Mouse (Mus musculus): ENCODE measurements around the gene Zbtb11. TPM values are rescaled to one million over a fixed set of nuclear protein-coding genes. Genes with fewer than 3 reads are reported as not detected.
"Not testable (repeated sequence)": the region's sequence is repeated elsewhere in the genome, so short reads cannot be mapped to it uniquely, and the experiment has no call there.

The Zbtb11 gene
- 22.4 and 25.1 TPM in 2 replicates for polyA plus RNA-seq (2015; fragmentation: Nextera tagmentation; extraction: Ambion mirVana)

DNA sequence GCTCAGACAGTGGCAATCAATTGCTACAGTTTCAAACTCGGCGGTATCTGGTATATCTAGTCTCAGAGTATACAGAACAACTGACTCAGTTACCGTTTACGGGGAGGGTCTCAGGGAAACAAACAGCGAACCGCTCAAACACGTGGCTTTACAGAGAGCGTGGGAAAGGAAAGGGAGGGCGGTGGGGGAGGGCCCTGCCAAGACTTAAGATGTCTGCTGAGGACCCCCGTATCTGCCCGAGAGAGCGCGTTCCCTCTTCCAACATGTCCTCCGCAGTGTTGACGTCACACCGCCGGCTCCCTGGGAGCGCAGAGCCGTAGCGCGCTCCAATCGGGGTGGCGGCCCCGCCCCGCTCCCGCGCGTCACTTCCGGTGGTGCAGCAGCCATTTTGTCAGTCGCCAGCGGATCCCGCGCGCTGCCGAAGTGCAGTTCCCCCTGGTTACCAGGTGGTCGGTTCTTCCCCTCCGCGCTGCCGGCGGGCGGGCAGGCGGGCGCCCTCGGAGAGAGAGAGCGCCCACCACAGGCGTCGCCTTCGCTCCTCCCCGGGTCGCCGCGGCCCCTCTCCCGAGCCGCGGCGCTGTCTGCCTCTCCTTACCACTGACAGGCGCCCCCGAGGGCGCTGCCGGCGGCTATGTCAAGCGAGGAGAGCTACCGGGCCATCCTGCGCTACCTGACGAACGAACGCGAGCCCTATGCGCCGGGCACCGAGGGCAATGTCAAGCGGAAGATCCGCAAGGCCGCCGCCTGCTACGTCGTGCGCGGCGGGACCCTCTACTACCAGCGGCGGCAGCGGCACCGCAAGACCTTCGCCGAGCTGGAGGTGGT, at the start of gene Zbtb11:
TSS of gene Zbtb11 (plus strand) at position 453 of the 825 bp plus-strand sequence.
- H3K4me2 ChIP-seq (ENCODE audit: low read length) = peak within 1 kb of the TSS; percentile 93
- peak within 1 kb of the TSS; percentile 80 for H3K9ac ChIP-seq (replicated peaks; ENCODE audit: low read depth, low read length)
- no peaks in the 10 kb centered on the region for H3K9me3 ChIP-seq (ENCODE audit: control insufficient read depth, low read length)
- peaks cover 19% of the 10 kb centered on the region for H3K36me3 ChIP-seq (ENCODE audit: control insufficient read depth, insufficient read depth)
- H3K4me3 ChIP-seq (replicated peaks; ENCODE audit: low read length) = peak within 1 kb of the TSS; percentile 75
- H3K27ac ChIP-seq (ENCODE audit: low read length) = peak within 1 kb of the TSS; percentile 85
- peaks cover 20% of the 10 kb centered on the region for H3K4me1 ChIP-seq (replicated peaks; ENCODE audit: control insufficient read depth, insufficient read depth, low read length)
- no peaks in the 10 kb centered on the region for H3K27me3 ChIP-seq (replicated peaks; ENCODE audit: control insufficient read depth, insufficient read depth, low read length)
- WGBS = under 1% methylated on average over 76 of the region's 86 CpGs
- peak; percentile 98 for ATAC-seq

DNA sequence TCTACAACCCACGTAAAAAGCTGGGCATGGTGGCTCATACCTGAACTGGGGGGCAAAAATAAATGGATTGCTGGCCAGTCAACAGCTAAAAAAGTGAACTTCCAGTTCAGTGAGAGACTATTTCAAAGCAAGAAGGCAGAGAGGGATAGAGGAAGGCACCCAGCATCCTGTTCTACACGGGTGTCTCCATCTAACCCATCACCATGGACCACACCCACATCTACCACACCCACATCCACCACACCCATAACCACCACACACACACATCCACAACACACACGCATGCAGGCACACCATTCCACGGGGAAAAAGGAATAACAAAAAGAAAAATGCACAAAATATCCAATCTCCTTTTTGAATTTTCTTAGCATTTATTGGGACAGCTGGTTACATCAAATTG, 49.7 kb upstream of the Zbtb11 start:
- Histone ChIP-seq H3K9me3 (ENCODE audit: control insufficient read depth, low read length) (no peaks in the 10 kb centered on the region), H3K36me3 (ENCODE audit: control insufficient read depth, insufficient read depth) (peaks cover 26% of the 10 kb centered on the region), H3K27ac (ENCODE audit: low read length) (no peak overlapping the region), H3K4me2 (ENCODE audit: low read length) (no peak overlapping the region), H3K4me3 (replicated peaks; ENCODE audit: low read length) (no peak overlapping the region), H3K4me1 (replicated peaks; ENCODE audit: control insufficient read depth, insufficient read depth, low read length) (no peaks in the 10 kb centered on the region), H3K9ac (replicated peaks; ENCODE audit: low read depth, low read length) (no peak overlapping the region), H3K27me3 (replicated peaks; ENCODE audit: control insufficient read depth, insufficient read depth, low read length) (no peaks in the 10 kb centered on the region)
- no peak for ATAC-seq
- WGBS = 95% methylated on average over 4 of the region's 4 CpGs

DNA sequence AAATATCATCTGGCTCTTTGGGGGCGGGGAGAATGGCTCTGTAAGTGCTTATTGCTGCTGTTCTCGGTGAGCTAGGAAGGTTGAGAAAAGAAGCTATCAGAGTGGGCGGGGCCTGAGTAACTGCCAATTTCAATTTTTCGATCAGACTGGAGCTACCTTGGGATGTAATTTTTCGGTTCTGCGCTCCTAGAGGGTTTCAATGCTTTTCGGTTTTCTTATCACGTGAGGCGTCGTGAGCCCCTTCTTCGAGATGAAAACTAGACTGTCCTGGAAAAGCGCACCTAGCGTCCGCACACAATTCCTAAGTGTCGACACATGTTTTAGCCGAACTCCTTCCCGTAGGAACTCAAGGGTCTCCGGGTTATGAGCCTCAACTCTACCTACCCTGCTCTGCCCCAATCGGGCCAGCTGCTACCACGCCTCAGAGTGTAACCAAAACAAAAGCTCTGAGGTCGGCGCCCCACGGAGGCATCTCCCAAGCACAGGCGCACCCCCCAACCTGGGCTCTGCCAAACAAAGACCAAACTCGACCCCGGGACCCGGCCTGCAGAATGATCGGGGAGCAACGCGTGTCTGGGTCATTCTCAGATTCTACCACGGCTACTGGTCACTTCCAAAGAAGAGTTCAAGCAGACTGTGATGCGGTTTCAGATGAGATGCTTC, 39.9 kb upstream of the Zbtb11 start:
- H3K27ac ChIP-seq (ENCODE audit: low read length) = peak overlapping the region; percentile 72
- H3K9me3 ChIP-seq (ENCODE audit: control insufficient read depth, low read length) = no peaks in the 10 kb centered on the region
- peak overlapping the region; percentile 78 for H3K9ac ChIP-seq (replicated peaks; ENCODE audit: low read depth, low read length)
- H3K36me3 ChIP-seq (ENCODE audit: control insufficient read depth, insufficient read depth) = no peaks in the 10 kb centered on the region
- H3K4me2 ChIP-seq (ENCODE audit: low read length) = peak overlapping the region; percentile 72
- no peaks in the 10 kb centered on the region for H3K27me3 ChIP-seq (replicated peaks; ENCODE audit: control insufficient read depth, insufficient read depth, low read length)
- peaks cover 6% of the 10 kb centered on the region; the same call in 1 of the 2 replicates for H3K4me1 ChIP-seq (replicated peaks; ENCODE audit: control insufficient read depth, insufficient read depth, low read length)
- peak overlapping the region; percentile 61 for H3K4me3 ChIP-seq (replicated peaks; ENCODE audit: low read length)
- ATAC-seq = peak; percentile 34
- WGBS = under 1% methylated on average over 32 of the region's 32 CpGs

DNA sequence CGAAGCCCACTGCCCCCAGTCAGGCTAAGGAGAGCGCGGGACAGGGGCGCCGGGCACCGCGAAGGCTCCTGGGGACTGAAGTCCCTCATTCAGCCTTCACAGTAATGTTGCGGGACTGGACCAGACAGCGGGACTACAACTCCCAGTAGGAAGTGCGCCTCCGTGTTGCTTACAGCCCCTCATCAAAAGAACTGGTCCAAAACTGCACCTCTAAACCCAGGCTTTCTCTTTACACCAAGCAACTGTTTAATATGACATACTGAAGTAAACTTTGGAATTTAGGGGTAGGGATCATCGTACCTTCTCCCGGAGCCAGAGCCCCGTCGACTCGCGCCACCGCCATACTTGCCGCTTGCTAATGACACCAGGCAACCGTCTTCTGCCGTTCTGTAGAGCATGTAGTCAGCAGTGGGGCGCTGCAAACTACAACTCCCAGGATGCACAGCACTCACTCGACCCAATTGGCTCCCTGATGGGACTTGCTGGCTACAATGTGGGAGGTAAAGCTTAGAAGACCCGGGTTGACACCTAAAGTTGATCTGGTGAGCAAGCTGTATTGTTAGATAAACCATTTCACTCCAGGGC, 39.1 kb upstream of the Zbtb11 start, which contains the start of gene Cep97:
TSS of gene Cep97 (minus strand) at position 403 of the 585 bp plus-strand sequence.
- Histone ChIP-seq H3K9me3 (ENCODE audit: control insufficient read depth, low read length) (no peaks in the 10 kb centered on the region), H3K4me3 (replicated peaks; ENCODE audit: low read length) (peak within 1 kb of the TSS; percentile 61), H3K36me3 (ENCODE audit: control insufficient read depth, insufficient read depth) (no peaks in the 10 kb centered on the region), H3K9ac (replicated peaks; ENCODE audit: low read depth, low read length) (peak within 1 kb of the TSS; percentile 78), H3K4me1 (replicated peaks; ENCODE audit: control insufficient read depth, insufficient read depth, low read length) (peaks cover 6% of the 10 kb centered on the region; the same call in 1 of the 2 replicates), H3K4me2 (ENCODE audit: low read length) (peak within 1 kb of the TSS; percentile 72), H3K27me3 (replicated peaks; ENCODE audit: control insufficient read depth, insufficient read depth, low read length) (no peaks in the 10 kb centered on the region), H3K27ac (ENCODE audit: low read length) (peak within 1 kb of the TSS; percentile 72)
- 0% methylated on average over 24 of the region's 24 CpGs for WGBS
- ATAC-seq = peak; percentile 99

DNA sequence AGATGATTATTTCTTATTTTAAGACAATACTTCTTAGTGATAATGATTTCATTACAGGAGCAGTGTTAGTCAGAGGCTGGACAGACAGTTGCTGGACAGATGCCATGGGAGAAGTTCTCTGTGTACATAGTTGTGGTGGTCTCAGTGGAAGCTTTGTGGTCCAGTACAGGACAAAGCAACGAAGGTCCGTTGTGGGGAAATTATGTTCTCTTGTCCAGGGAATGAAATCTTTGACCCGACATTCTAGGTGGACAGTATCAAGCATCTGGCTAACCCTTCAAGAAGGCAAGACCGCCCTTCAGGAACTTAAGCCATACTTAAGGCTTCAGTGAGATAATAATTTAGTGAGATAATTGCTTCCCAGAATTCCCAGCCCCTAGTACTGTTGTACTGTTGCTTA, 34.9 kb upstream of the Zbtb11 start:
- Histone ChIP-seq H3K4me3 (replicated peaks; ENCODE audit: low read length) (no peak overlapping the region), H3K4me1 (replicated peaks; ENCODE audit: control insufficient read depth, insufficient read depth, low read length) (peaks cover 2% of the 10 kb centered on the region; the same call in 1 of the 2 replicates), H3K4me2 (ENCODE audit: low read length) (no peak overlapping the region), H3K9me3 (ENCODE audit: control insufficient read depth, low read length) (no peaks in the 10 kb centered on the region), H3K9ac (replicated peaks; ENCODE audit: low read depth, low read length) (no peak overlapping the region), H3K27ac (ENCODE audit: low read length) (no peak overlapping the region), H3K27me3 (replicated peaks; ENCODE audit: control insufficient read depth, insufficient read depth, low read length) (no peaks in the 10 kb centered on the region), H3K36me3 (ENCODE audit: control insufficient read depth, insufficient read depth) (no peaks in the 10 kb centered on the region)
- no peak for ATAC-seq
- WGBS = 83% methylated on average over 4 of the region's 4 CpGs

DNA sequence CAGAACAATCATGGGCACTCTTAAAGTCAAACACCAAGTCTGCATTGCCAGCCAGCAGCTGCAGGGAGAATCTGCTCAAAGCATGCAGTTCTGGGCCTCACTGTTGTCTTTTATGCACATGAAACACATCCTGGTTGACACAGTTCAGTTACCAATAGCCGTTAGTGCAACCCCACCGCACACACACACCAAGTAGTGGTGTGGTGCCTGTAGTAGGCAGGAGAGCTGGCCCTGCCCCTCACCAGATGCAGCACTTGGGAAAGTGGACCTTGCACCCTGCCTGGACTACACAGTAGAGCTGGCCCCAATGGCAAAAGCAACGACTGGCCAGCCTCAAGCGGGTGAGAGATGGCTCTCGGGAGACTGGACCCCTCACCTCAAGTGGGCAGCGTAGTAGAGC, 34.0 kb upstream of the Zbtb11 start:
- Histone ChIP-seq H3K27ac (ENCODE audit: low read length) (no peak overlapping the region), H3K4me3 (replicated peaks; ENCODE audit: low read length) (no peak overlapping the region), H3K4me2 (ENCODE audit: low read length) (no peak overlapping the region), H3K36me3 (ENCODE audit: control insufficient read depth, insufficient read depth) (no peaks in the 10 kb centered on the region), H3K9ac (replicated peaks; ENCODE audit: low read depth, low read length) (no peak overlapping the region), H3K27me3 (replicated peaks; ENCODE audit: control insufficient read depth, insufficient read depth, low read length) (no peaks in the 10 kb centered on the region), H3K9me3 (ENCODE audit: control insufficient read depth, low read length) (no peaks in the 10 kb centered on the region), H3K4me1 (replicated peaks; ENCODE audit: control insufficient read depth, insufficient read depth, low read length) (peaks cover 2% of the 10 kb centered on the region; the same call in 1 of the 2 replicates)
- 80% methylated on average over 6 of the region's 6 CpGs for WGBS
- ATAC-seq = no peak

DNA sequence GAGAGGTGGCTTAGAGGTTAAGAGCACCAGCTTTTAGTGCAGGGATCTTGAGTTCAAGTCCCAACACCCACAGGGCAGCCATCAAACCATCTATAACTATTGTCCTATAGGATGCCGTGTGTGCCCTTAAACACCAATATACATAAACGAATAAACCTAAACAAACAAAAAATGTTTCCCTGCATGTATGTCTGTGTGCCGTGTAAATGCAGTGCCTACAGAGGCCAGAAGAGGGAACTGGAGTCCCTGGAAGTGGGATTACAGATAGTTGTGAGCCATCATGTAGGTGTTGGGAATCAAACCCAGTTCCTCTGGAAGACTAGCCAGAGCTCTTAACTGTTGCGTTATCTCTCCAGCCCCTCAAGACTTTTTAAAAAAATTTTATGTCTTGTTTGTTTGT, 32.9 kb upstream of the Zbtb11 start:
- H3K9me3 ChIP-seq (ENCODE audit: control insufficient read depth, low read length) = no peaks in the 10 kb centered on the region
- ATAC-seq = no peak
- H3K9ac ChIP-seq (replicated peaks; ENCODE audit: low read depth, low read length) = no peak overlapping the region
- H3K4me3 ChIP-seq (replicated peaks; ENCODE audit: low read length) = no peak overlapping the region
- 94% methylated on average over 4 of the region's 4 CpGs for WGBS
- H3K27me3 ChIP-seq (replicated peaks; ENCODE audit: control insufficient read depth, insufficient read depth, low read length) = no peaks in the 10 kb centered on the region
- H3K4me1 ChIP-seq (replicated peaks; ENCODE audit: control insufficient read depth, insufficient read depth, low read length) = no peaks in the 10 kb centered on the region
- H3K27ac ChIP-seq (ENCODE audit: low read length) = no peak overlapping the region
- no peak overlapping the region for H3K4me2 ChIP-seq (ENCODE audit: low read length)
- no peaks in the 10 kb centered on the region for H3K36me3 ChIP-seq (ENCODE audit: control insufficient read depth, insufficient read depth)

DNA sequence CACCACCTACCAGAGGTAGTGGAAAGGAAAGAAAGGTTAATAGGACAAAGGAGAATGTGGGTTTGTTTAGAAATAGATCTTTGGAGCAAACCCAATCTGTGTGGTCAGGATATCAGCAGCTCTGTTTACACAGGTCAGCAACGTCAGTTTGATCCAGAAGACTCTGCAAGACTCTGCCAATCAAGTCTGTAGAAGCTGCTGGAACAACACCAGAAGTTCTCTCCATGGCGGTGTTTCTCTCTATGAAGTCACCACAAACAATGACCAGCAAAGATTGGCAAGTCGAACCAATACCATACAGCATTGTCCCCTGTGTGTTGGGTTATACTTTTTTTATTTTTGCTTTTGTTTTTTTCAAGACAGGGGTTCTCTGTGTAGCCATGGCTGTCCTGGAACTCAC, 26.4 kb upstream of the Zbtb11 start:
- no peak overlapping the region for H3K4me2 ChIP-seq (ENCODE audit: low read length)
- no peak for ATAC-seq
- 80% methylated on average over 3 of the region's 3 CpGs for WGBS
- no peaks in the 10 kb centered on the region for H3K9me3 ChIP-seq (ENCODE audit: control insufficient read depth, low read length)
- no peaks in the 10 kb centered on the region for H3K27me3 ChIP-seq (replicated peaks; ENCODE audit: control insufficient read depth, insufficient read depth, low read length)
- no peak overlapping the region for H3K27ac ChIP-seq (ENCODE audit: low read length)
- no peaks in the 10 kb centered on the region for H3K4me1 ChIP-seq (replicated peaks; ENCODE audit: control insufficient read depth, insufficient read depth, low read length)
- no peaks in the 10 kb centered on the region for H3K36me3 ChIP-seq (ENCODE audit: control insufficient read depth, insufficient read depth)
- H3K9ac ChIP-seq (replicated peaks; ENCODE audit: low read depth, low read length) = no peak overlapping the region
- H3K4me3 ChIP-seq (replicated peaks; ENCODE audit: low read length) = no peak overlapping the region

DNA sequence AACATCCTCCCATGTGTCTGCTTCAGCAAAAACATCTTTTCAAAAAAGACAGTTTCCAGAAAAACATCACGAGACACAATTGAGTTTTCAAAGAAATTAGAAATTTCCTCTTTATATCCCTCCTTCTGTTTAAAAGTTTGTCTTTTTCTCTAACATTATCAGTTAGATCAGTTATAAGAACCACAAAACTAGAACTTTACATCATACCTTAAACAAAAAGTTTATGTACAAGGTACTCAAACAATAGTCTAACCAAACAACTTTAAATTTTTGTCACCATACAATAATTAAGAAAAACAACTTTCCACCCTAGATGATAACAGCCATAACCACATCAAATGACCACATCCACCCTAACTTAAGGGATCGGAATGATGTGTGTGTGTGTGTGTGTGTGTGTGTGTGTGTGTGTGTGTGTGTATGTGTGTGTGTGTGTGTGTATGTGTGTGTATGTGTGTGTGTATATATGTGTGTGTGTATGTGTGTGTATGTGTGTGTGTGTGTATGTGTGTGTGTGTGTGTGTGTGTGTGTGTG, 25.7 kb upstream of the Zbtb11 start:
- ATAC-seq; H3K4me3 ChIP-seq (replicated peaks; ENCODE audit: low read length); H3K27ac ChIP-seq (ENCODE audit: low read length); H3K36me3 ChIP-seq (ENCODE audit: control insufficient read depth, insufficient read depth); H3K4me2 ChIP-seq (ENCODE audit: low read length); H3K9me3 ChIP-seq (ENCODE audit: control insufficient read depth, low read length); H3K9ac ChIP-seq (replicated peaks; ENCODE audit: low read depth, low read length); H3K4me1 ChIP-seq (replicated peaks; ENCODE audit: control insufficient read depth, insufficient read depth, low read length); H3K27me3 ChIP-seq (replicated peaks; ENCODE audit: control insufficient read depth, insufficient read depth, low read length): not testable (repeated sequence)
- WGBS = 91% methylated on average over 2 of the region's 2 CpGs

All from forebrain, embryonic 16.5 days (tissue).